Mouse (Mus musculus) spleen, adult 2 months (tissue): Measurements from ENCODE around the gene Zfp281. TPM values are rescaled to one million over a fixed set of nuclear protein-coding genes. Genes with fewer than 3 reads are reported as not detected.

ENCODE experiments used
- DNase-seq, 2 experiments: peaks; one replicate each; pipeline versions ENCODE4 v3.0.0 to v3.0.0-alpha.2; 2012 to 2021; ENCODE audit warnings: low spot score in 2 of 2, low read depth in 1 of 2
- H3K27ac ChIP-seq: fragments of 200-500 bp; 2 replicates; pipeline ENCODE4 v1.5.1; 2012; ENCODE audit warnings: low read length, inconsistent platforms; ENCODE audit not compliant: insufficient read depth
- H3K27me3 ChIP-seq: fragments of 200-500 bp; 2 replicates; pipeline ENCODE4 v1.6.1; 2012; ENCODE audit warnings: mild to moderate bottlenecking, moderate library complexity, low read length, inconsistent platforms; ENCODE audit not compliant: control insufficient read depth, insufficient read depth
- H3K36me3 ChIP-seq: fragments of 200-500 bp; 2 replicates; pipeline ENCODE4 v1.6.1; 2012; ENCODE audit warnings: mild to moderate bottlenecking, low read length, inconsistent platforms; ENCODE audit not compliant: control insufficient read depth, insufficient read depth
- H3K4me1 ChIP-seq: fragments of 200-500 bp; 2 replicates; pipeline ENCODE4 v1.6.1; 2011; ENCODE audit warnings: inconsistent platforms; ENCODE audit not compliant: control insufficient read depth, insufficient read depth, insufficient read length
- H3K4me3 ChIP-seq: fragments of 200-500 bp; 2 replicates; pipeline ENCODE4 v1.5.1; 2011; ENCODE audit warnings: mild to moderate bottlenecking, inconsistent platforms; ENCODE audit not compliant: insufficient read depth, insufficient read length; ENCODE audit errors: extremely low read depth
- CTCF ChIP-seq: fragments of 200-500 bp; IDR thresholded peaks from 2 replicates; pipeline ENCODE4 v1.5.1; 2011; ENCODE audit warnings: mild to moderate bottlenecking, inconsistent platforms; ENCODE audit not compliant: insufficient read depth, insufficient read length, insufficient replicate concordance; ENCODE audit errors: extremely low read depth
- POLR2A ChIP-seq: fragments of 200-500 bp; IDR thresholded peaks from 2 replicates; pipeline ENCODE4 v1.6.1; 2011; ENCODE audit warnings: low read depth, low read length, inconsistent platforms
- WGBS: fragments of 180-500 bp; shearing (Covaris S2); methylation state at CpG from one replicate; pipeline ENCODE4 v1.1.7; 2018; 5-methylcytosine and 5-hydroxymethylcytosine counted together
- polyA plus RNA-seq: library from polyadenylated mRNA; depleted of rRNA; stranded (reverse); fragments of >200 nt; gene quantifications from 2 replicates; pipeline ENCODE4 v1.2.3, GENCODE M21; 2012

Zfp281 gene
- polyA plus RNA-seq, 1 experiment: 1.9 TPM

GRCm38 (mm10) chr1:136601346-136601888 is 23.3 kb upstream of the Zfp281 start:
- no peak for TF ChIP-seq POLR2A
- no peak for TF ChIP-seq CTCF
- H3K27ac ChIP-seq: no peak overlapping the region
- no peak overlapping the region for H3K4me3 ChIP-seq
- no peaks in the 10 kb centered on the region for H3K36me3 ChIP-seq
- H3K4me1 ChIP-seq: no peaks in the 10 kb centered on the region
- DNase-seq: no peak
- 84% methylated on average over 10 of the region's 10 CpGs for WGBS
- H3K27me3 ChIP-seq: no peaks in the 10 kb centered on the region

- Histone ChIP-seq H3K4me3 (no peak overlapping the region), H3K27ac (no peak overlapping the region), H3K36me3 (no peaks in the 10 kb centered on the region), H3K27me3 (no peaks in the 10 kb centered on the region), H3K4me1 (no peaks in the 10 kb centered on the region)
- 76% methylated on average over 5 of the region's 5 CpGs for WGBS
- TF ChIP-seq POLR2A (no peak), CTCF (no peak)
- DNase-seq: no peak
These were observed 22.4 kb upstream of the Zfp281 start for GRCm38 (mm10) chr1:136602303-136602702.

DNA sequence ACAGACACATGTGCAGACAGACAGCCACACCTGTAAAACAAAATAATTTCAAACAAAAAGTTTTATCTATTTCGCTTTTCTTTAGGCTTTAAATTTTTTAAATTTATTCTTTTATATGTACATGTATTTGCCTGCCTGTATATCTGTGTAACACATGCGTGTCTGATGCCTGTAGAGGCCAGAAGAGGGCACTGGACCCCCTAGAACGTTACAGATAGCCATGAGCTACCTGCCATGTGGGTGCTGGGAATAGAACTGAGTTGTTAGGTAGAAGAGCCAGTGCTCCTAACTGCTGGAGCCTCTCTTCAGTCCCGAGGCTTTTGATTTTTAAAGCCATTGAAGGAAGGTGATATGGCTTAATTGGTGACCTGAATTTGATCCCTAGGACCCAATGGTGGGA is 20.5 kb upstream of the Zfp281 start:
- H3K27ac ChIP-seq: no peak overlapping the region
- H3K27me3 ChIP-seq: no peaks in the 10 kb centered on the region
- H3K4me1 ChIP-seq: peaks cover 2% of the 10 kb centered on the region; the same call in 1 of the 2 replicates
- TF ChIP-seq POLR2A: no peak
- no peak for TF ChIP-seq CTCF
- H3K36me3 ChIP-seq: no peaks in the 10 kb centered on the region
- WGBS: 85% methylated on average over 4 of the region's 4 CpGs
- DNase-seq: no peak
- H3K4me3 ChIP-seq: no peak overlapping the region

DNA sequence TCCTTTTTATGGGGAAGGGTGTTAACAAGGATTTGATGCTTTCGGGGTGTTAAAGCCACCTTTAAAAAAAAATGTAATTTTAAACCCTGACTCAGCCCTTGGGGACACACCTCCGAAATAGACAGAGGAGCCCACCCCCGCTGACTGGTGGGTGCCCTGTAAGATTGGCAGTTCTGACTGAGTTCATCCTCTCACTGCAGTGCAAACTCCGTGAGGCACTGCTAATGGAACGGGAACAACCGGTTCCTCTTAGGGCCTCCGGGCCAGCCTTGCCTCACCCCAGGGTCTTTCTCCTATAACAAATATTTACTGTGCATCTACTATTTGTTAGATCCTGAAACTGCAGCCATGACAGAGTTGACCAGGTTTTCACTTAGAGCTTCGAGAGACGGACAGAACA is 18.9 kb upstream of the Zfp281 start:
- Histone ChIP-seq H3K27ac (no peak overlapping the region), H3K4me1 (peaks cover 2% of the 10 kb centered on the region; the same call in 1 of the 2 replicates), H3K36me3 (no peaks in the 10 kb centered on the region), H3K4me3 (no peak overlapping the region), H3K27me3 (no peaks in the 10 kb centered on the region)
- no peak for DNase-seq
- 90% methylated on average over 9 of the region's 9 CpGs for WGBS
- no peak for TF ChIP-seq POLR2A
- TF ChIP-seq CTCF: no peak

DNA sequence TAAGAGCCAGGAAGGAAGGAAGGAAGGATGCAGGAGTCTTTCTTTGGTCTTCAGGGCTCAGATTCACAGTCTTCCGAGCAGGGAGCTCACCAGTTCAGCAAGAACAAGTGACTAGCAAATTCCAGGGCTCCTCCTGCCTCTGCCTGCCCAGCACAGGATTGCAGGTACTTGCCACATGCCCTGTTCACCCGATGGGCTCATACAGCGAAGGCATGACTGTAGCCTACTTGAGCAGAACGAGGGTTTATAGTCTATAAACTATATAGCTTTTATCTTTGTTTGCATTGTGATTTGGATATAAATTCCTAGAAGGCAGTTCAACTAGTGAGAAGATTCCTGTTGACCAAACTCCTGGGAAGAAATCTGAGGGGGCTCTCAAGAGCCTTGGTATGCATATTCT is 18.4 kb upstream of the Zfp281 start:
- Histone ChIP-seq H3K4me1 (peaks cover 2% of the 10 kb centered on the region; the same call in 1 of the 2 replicates), H3K36me3 (no peaks in the 10 kb centered on the region), H3K27me3 (no peaks in the 10 kb centered on the region), H3K4me3 (no peak overlapping the region), H3K27ac (no peak overlapping the region)
- 84% methylated on average over 4 of the region's 4 CpGs for WGBS
- TF ChIP-seq CTCF (no peak), POLR2A (no peak)
- no peak for DNase-seq

DNA sequence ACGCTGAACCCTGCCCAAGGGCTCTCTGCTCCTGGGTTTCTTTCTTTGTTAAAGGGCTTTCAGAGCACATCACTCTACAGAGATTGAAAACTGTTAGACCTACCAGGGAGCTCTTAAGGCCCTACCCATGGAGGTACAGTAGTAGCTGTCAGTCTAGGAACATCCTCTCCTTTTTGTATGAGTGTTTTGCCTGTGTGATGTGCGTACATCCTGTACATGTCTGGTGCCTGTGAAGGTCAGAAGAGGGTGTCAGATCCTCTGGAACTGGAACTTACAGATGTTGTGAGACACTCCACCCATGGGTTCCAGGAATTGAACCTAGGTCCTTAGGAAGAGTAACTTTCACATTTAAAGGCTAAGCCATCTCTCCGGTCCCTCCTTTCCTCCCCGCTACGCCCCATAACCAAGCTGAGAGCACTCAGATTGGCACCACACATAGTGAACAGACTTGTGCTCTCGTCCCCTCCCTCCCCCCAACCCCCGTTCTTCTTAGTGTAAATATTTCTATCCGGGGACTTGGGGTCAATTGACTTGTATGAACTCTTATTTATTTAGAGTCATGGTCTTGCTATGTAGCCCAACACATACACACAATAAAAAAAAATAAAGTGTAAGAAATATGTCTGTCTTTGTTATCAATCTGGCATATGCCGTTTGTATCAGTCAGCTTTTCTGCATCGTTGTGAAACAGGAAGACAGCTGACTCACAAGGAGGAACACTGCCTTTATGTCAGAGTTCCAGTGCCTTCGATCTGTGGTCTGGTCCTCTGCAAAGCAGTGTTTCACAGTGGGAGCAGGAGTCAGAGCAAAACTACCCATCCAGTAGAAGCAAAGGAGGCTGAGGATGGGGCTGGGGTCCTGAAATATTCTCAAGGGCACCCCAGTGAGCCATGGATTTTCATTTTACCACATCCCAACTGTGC is 16.1 kb upstream of the Zfp281 start:
- no peak overlapping the region for H3K4me3 ChIP-seq
- no peak for TF ChIP-seq CTCF
- TF ChIP-seq POLR2A: no peak
- peaks cover 2% of the 10 kb centered on the region; the same call in 1 of the 2 replicates for H3K4me1 ChIP-seq
- H3K27me3 ChIP-seq: no peaks in the 10 kb centered on the region
- DNase-seq: peak in 1 of 2 experiments; percentile 26
- H3K27ac ChIP-seq: peak overlapping the region; percentile 58; the same call in 1 of the 2 replicates
- WGBS: 59% methylated on average over 11 of the region's 11 CpGs
- H3K36me3 ChIP-seq: no peaks in the 10 kb centered on the region

- no peaks in the 10 kb centered on the region for H3K36me3 ChIP-seq
- no peak for DNase-seq
- no peak overlapping the region for H3K27ac ChIP-seq
- H3K4me1 ChIP-seq: peaks cover 2% of the 10 kb centered on the region; the same call in 1 of the 2 replicates
- H3K27me3 ChIP-seq: no peaks in the 10 kb centered on the region
- H3K4me3 ChIP-seq: no peak overlapping the region
- WGBS: 58% methylated on average over 9 of the region's 9 CpGs
- TF ChIP-seq CTCF (no peak), POLR2A (no peak)
These were observed 12.9 kb upstream of the Zfp281 start for GRCm38 (mm10) chr1:136611803-136612202.
